Mouse (Mus musculus) liver, postnatal 0 days (tissue): ENCODE measurements at regions not wholly inside any gene's neighbourhood (a gene's known extent, or its start where the extent isn't known, plus 50 kb on each side); places are given as distances from the start of the nearest gene placed in this dataset.

ENCODE experiments used
- CTCF ChIP-seq: sonication (generic); IDR thresholded peaks from 2 replicates; pipeline ENCODE4 v1.5.1; 2016; ENCODE audit warnings: antibody characterized with exemption, low read depth
- EP300 ChIP-seq: IDR thresholded peaks from 2 replicates; pipeline ENCODE4 v1.6.1; 2016; ENCODE audit warnings: antibody characterized with exemption, low read depth, mild to moderate bottlenecking

GRCm38 (mm10) chr5:101572966-101573365 lies 91.8 kb downstream of the Nkx6-1 start:
- TF ChIP-seq CTCF (no peak), EP300 (no peak)
